Mouse (Mus musculus) thymus, postnatal 10 days (tissue): ENCODE data around the gene Rsg1.

Source experiments
- DNase-seq, 2 experiments: peaks; one replicate each; pipeline ENCODE4 v3.0.0; 2021; ENCODE audit warnings: low spot score in 2 of 2

Rsg1 gene

DNA sequence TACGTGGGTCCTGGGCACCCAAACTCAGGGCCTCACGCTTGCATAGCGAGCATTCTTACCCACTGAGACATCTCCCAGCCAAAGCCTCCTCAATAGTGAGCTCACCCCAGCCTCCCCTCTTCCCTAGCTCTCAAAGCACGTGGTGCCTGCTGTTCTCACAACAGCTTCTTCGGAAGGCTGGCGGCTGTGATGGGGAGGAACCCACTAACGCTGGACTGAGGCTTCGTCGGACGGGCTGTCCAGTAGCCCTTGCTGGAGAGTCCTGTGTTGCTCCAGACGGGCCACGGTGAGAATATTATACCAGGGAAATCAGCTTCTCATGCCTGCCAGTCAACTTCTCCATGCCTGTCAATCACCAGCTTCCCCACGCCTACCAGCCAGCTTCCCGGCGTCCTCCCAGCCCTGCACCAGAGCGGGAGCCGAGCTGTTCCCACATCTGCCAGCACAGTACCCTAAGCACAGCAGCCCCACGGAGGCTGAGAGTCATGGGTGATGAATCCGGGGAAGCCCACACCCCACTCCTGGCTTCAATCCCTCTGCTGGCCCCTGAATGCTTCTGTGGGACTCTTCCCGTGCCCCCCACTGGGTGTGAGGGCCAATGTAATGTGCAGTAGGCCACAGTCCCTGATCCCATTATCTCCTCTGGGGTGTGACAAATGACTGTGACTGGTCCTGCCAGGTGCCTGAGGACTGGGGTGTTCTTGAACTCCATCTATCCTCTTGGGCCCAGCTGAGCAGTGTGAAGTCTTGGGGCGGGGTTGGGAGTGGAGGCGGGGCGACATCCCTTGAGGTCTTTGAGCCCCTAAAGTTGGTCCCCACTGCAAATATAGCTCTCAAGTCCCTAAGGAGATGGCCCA lies 61.0 kb downstream of the Rsg1 start:
- DNase-seq, result no peak
